Mouse (Mus musculus): ENCODE data around the gene Vmn1r167.
"Not testable (repeated sequence)": the region's sequence is repeated elsewhere in the genome, so short reads cannot be mapped to it uniquely, and the experiment has no call there.

The Vmn1r167 gene

GRCm38 (mm10) chr7:23507106-23507505 is at the start of gene Vmn1r167:
TSS of gene Vmn1r167 (minus strand) at chr7:23507206.
- DNase-seq (ENCODE audit: low spot score): not testable (repeated sequence)

- not testable (repeated sequence) for DNase-seq (ENCODE audit: low spot score)
Measured at GRCm38 (mm10) chr7:23539432-23539831, 32.4 kb upstream of the Vmn1r167 start, which contains the start of gene Vmn1r168. TSS of gene Vmn1r168 (plus strand) at chr7:23539732.

GRCm38 (mm10) chr7:23472886-23473285 is 34.1 kb downstream of the Vmn1r167 start:
- DNase-seq (ENCODE audit: low spot score): not testable (repeated sequence)

- DNase-seq (ENCODE audit: low spot score): not testable (repeated sequence)
Measured at GRCm38 (mm10) chr7:23470832-23471231, 36.2 kb downstream of the Vmn1r167 start.

- DNase-seq (ENCODE audit: low spot score): not testable (repeated sequence)
Measured at GRCm38 (mm10) chr7:23470201-23470600, 36.8 kb downstream of the Vmn1r167 start.

Data from layer of hippocampus, adult 11-12 months (tissue).